Mouse (Mus musculus) retina, postnatal 7 days (tissue): Measurements from ENCODE around the gene Hoxd11.

Source experiments
- DNase-seq: peaks from one replicate; pipeline ENCODE4 v3.0.0-alpha.2; 2012; ENCODE audit warnings: low read depth, low spot score

Hoxd11 gene

DNA sequence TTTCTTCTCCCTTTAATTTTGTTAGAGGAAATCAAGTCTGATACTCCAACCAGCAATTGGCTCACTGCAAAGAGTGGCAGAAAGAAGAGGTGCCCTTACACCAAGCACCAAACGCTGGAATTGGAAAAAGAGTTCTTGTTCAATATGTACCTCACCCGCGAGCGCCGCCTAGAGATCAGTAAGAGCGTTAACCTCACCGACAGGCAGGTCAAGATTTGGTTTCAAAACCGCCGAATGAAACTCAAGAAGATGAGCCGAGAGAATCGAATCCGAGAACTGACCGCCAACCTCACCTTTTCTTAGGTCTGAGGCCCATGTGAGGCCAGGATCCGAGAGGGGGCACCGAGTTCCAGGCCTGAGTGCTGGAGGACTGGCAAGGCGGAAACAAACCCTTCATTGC is 14.7 kb downstream of the Hoxd11 start:
- DNase-seq: no peak

DNA sequence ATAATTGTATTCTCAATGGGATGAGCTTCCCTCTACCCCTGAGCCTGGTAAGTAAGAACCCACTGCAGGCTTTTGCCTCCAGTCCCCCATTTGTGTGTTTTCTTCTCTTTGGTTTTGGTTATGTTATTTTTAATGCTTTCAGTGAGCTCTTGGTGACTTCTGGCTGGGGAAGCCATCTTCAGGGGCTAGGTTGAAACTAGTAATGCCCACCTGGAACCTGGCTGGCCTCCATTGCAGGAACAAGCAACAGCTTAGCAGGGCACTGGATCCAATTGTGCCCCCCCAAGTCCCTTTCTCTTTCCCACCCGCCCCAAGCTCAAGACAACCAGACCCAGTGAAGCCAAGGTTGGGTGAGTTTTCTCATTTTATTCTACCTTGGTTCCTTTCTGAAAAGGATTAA is 16.0 kb downstream of the Hoxd11 start:
- no peak for DNase-seq

DNA sequence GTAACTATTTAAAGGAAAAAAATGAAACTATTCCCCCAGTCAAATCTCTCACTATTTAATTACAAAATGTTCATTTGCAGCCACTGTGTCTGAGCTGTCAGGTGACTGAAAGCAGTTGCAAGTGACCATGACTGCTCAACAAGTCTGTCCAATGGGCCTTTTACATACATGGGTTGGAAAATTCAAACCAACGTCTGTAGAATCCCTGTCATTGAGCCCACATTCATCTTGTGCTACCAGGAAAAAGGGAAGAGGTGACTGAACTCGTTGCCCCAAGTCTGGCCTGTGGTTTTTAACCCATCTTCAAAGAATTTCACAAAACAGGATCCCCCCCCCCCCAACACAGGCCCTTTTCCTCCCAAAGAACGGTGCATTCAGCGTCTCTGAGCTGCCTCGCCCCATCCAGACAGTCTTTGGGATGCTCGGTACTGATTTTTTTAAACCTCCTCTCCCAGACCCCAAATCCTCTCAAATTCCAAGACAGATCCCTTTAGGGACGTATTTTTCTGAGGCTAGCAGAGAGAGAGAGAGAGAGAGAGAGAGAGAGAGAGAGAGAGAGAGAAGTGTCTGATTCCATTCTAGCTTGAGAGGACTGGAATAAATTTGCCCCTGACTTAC is 16.6 kb downstream of the Hoxd11 start:
- DNase-seq: no peak

DNA sequence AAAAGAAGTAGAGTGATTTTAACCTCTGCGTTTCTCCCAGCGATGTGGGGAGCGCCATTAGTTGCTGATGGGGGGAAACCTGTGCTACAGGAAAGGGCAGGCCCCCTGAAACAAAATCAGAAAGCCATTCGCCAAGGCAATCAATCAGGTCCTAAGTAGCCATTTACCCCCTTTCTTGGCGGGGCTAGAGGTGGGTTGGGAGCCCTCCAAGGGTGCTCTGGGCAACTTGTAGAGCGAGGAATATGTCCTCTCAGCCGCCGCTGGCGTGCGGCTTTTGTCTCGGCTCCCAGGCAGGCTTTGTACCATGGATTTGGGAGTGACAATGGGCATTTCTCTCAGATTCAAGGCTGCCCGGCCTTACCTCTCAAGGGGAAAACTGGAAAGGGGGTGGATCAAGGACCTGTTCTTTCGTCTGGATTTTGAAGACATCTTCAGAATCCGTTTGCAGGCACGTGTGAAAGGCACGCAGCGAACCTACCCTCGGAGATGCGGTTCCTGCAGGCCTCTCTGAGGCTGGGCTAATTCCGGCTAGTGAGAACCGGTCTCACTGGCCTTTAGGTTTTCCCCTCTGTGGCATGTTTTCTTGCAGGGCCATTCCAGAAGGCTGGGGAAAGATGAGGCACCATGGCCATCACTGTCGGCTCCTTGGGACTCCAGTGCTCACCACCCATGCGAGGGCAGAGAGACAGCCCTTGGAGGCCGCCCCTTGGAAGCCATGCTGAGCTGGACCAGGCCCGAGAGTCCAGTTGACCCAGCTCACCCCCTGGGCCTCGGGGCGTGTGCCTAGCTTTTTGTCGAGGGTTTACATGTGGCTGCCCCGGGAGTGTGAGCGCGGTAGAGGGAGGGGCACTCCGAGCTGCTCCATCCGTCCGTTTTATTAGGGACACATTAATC is 17.3 kb downstream of the Hoxd11 start:
- DNase-seq: no peak

DNA sequence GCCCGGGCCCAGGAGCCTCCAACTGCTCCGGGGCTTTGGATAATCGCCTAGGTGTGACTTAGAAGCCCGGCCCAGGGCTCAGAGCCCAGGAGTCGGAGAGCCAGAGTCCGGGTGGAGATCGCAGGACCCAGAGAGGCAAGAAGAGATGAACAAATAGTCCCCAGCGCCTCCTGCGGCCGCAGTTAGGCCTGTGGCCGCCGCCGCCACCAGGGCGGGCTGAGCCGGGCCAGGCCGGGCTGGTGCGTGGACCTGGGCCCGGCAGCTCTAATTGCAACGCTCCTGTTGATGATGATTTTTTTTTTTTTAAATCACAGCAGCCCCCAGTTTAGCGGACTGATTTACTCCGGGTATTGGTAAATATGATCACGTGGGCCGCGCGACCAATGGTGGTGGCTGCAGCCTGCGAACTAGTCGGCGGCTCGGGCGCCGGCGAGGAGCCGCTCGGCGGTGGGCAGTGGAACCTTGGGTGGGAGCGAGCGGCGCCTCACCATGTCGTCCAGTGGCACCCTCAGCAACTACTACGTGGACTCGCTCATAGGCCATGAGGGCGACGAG is 18.3 kb downstream of the Hoxd11 start, which contains the start of gene Hoxd9:
Gene Hoxd9 (plus strand): TSS at position 161 of the 555 bp plus-strand sequence.
- DNase-seq: no peak

DNA sequence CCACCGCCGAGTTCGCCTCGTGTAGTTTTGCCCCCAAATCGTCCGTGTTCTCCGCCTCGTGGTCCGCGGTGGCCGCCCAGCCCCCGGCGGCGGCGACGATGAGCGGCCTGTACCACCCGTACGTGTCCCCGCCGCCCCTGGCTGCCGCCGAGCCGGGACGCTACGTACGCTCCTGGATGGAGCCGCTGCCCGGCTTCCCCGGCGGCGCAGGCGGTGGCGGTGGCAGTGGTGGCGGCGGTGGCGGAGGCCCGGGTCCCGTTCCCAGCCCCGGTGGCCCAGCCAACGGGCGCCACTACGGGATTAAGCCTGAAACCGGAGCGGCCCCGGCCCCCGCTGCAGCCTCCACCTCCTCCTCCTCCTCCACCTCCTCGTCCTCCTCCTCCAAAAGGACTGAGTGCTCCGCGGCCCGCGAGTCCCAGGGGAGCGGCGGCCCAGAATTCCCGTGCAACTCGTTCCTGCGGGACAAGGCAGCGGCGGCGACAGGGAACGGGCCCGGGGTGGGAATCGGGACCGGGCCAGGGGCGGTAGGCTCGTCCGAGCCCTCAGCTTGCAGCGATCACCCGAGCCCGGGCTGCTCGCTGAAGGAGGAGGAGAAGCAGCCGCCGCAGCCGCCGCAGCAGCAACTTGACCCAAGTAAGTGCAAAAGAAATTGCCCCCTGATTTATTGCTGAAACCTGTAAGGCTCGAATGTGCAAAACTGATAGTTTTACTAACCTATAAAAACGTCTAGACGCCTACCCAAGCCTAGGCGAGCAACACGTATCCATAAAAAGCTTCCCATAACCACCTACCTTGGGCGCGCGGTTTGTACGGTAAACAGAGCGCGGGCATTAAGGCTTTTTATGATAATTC is 19.1 kb downstream of the Hoxd11 start:
- no peak for DNase-seq

DNA sequence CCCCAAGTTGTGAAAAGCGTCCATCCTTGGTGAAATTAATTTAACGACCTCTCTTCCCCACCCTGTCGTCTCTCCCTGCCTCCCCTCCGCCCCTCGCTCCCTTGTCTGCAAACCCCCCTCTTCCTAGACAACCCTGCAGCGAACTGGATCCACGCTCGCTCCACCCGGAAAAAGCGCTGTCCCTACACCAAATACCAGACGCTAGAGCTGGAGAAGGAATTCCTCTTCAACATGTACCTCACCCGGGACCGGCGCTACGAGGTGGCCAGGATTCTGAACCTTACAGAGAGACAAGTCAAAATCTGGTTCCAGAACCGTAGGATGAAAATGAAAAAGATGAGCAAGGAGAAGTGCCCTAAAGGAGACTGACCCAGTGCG is 19.7 kb downstream of the Hoxd11 start:
- no peak for DNase-seq

DNA sequence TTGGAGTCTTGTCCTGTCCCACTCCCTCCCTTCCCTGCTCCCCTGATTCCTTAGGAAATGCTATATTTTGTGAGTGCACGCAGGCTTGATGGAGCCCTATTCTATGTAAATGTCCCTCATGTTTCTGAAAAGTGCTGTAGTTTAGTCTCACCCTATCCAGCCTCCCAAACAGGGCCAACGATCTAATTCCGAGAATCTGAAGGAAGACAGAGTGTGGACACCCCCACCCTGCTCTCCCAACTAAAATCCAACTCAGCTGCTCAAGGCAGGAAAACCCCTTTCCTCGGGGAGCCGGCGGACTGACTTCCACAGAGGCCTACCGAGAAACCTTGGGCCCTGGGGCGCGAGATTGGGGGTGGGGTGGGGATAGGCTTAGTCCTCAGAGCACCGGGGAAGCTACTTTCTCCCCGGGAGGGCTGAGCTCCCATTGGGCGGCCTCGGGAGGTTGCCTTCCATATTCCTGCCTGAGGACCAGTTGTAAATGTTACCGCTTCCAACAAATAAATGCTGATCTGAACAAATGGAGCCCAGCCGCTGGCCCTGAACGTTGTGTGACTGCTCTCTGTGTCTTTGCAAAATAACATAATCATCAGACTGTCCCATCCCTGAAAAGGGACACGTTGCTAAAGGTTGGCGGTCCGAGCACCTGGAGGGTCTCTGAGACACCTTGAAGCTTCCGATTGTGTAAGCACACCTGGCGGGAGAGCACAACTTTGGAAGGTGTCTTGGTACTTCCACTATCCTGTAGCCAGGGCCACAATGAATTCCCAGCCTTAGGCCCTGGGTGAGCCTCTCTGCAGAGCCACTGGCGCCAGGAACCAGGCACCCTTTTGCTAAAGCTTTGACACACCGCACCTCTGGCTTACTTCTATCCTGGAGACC is 20.5 kb downstream of the Hoxd11 start:
- no peak for DNase-seq

DNA sequence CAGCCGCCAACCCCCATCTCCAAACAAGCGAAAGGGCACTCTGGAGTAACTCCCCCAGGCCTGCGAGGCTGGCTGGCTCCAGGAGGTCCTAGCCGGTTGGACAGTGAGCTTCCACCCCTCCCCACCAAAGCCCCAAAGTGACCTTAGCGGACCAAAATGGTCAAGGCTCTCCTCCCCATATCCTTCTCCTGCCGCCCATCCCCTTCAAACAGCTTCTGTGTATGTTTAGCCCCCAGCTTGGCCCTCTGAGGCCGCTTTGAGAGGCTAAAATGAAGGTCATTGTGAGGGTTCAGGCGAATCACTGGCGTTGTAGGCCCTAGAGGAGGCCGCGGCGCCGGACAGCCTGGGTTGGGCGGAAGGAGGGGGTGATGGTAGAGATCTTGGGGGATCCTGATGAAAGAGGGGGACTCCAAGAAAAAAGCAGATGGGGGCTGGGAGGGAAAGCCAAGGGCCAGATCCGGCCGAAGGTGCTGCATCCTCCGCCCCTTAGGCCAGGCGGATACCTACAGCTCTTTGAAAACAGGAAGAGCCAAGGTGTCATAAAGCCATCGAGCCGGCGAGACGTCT is 21.3 kb downstream of the Hoxd11 start:
- DNase-seq: no peak

DNA sequence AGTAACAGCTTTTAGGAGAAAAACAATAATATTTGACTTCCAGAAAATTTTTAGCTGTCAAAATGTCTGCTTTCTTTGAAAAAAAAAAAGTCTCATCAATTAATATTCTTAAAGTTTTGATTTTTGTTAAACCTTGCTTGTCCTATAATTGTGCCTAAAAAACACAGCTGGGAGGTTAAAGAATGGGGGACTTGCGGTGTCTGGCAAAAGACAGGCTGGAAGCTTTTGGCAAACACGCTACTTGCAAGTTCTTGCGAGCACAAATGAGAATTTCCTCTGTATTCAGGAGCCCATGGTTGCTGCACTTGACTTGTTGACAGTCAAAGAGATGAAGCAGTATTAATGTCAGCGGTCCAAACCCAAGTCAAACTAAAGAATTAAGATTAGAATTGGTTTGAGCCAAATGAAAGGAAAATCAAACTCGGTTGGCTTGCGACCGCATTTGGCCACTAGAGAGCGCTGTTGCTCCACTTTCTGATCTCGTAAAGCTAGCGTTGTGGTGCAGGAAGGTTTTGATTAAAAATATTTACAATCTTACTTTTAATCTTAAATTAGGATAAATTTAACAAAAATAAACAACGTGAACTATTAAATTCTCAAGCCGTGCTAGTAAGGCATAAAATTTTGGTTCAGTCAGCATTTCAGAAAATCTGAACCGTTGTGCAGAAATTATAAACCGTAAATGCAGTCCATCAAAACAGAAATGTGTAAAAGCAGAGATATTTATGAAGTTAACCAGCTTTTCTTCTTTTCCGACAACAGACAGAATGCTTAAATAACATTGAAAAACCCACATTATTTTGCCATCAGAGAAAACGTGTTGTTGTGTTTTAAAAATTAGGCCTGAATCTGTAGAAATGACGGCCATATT is 22.8 kb downstream of the Hoxd11 start:
- peak; percentile 65 for DNase-seq

DNA sequence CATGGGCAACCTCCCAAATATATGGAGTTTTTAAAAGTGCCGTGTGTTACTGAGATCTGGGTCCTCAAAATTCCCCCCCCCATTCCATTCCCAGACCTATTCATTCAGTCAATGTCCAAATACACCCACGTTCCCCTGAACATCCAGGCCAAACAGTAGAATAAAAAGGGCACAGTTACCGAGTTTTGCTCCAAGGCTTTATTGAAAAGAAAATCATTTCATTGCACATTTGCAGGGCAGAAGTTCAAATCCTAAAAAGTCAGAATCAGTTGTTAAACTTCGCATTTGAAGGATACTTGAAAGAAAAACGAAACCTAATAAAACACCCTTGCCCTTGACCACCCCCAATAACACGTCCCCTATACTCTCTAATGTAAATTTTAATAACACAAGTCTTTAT is 23.5 kb downstream of the Hoxd11 start:
- DNase-seq: no peak

DNA sequence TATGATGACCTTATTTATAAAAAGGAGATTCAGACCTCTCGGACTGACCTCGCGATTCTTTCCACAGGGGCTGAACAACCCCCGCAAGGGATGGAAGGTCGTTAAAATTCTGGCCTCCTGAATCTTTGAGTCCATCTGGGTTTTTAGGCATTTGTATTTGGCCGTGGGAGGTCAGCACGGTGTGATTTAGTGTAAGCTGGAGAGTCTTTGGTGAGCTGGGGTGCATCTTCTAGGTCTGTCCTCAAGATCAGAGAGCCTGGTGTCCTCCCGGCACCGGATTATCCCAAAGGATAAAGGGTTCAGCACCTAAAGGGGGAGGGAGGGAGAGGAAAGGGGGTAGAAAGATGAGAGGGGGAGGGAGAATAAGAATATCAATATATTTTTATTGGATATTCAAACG is 24.0 kb downstream of the Hoxd11 start:
- DNase-seq: no peak

DNA sequence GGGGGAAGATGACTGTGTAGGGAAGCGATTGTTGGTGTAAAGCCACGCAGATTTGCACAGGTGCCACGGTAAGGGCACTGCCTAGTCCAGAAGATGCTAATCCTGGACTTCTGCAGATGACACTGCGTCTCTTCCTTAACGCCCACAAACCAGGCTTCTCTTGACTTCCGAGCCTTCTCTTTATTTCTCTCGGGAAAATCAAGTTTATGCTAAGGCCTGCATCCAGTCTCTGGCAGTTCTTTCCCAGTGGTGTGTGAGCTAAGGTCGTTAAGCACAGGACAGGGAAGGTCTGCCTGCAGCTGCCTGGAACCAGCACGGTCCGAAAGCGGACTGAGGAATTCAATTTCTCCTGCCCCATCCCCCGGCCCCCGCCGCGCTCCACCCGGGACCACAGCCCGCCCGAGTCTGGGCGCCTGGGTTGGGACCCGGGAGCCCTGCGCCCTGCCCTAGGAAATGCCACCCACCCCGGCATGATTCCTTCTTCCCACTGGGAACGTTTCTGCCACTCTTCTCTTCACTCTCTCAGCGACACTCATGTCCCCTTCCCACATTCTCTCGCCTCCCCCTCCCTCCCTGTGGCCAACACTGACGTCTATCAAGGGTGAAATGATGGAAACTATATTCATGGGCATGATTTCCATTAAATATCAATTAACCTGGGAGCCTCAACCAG is 24.5 kb downstream of the Hoxd11 start:
- DNase-seq: no peak

DNA sequence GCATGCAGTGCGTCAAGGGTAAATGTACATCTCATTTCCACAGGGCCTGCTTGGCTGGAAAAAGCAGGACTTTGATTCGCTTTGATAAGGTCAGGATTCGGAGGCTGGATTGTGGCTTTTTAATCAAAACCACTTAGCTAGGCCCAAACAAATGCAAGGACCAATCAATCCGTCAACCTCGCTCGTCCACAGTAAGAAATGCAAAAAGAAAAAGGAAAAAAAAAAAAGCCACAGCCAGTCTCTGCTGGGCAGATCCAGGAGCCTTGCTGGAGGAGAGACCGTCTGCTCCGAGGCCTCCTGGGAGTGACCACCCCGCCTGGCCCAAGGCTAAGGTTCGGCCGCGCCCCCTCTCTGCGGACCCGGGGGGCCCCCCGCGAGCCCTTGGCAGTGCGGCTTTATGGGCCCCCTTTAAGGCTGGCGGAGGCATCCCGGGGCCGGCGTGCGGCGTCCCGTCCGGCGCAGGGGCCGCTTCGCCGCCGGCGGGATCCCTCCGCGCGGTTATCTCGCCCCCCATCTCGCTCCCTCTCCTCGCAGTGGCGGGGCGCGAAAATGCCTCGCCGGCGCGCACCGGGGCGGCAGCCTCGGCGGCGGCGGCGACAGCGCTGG is 25.1 kb downstream of the Hoxd11 start, which contains the start of gene Hoxd8:
Gene Hoxd8 (plus strand): TSS at position 223 of the 606 bp plus-strand sequence.
- DNase-seq: no peak

DNA sequence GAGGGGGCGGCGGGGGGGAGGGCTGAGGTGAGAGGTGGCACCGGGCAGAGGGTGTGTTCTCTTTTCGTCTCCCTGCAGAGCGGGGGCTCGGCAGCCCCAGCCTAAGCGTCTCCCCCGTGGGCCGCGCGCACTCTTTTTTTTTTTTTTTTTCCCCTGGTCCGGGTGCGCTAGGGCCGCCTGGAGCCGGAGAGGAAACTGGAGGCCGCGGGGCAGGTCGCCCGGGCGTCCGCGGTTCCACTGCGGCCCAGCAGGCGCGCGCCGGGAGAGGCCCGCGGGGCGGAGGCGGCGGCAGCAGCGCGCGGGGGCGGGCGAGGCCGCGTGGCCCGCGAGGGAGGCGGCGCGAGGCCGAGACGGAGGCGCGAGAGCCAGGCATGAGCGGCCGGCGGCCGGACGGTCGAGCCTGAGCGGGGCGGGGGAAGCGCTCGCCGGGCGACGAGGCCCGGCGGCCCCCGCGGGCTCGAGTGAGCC is 25.7 kb downstream of the Hoxd11 start:
- no peak for DNase-seq

DNA sequence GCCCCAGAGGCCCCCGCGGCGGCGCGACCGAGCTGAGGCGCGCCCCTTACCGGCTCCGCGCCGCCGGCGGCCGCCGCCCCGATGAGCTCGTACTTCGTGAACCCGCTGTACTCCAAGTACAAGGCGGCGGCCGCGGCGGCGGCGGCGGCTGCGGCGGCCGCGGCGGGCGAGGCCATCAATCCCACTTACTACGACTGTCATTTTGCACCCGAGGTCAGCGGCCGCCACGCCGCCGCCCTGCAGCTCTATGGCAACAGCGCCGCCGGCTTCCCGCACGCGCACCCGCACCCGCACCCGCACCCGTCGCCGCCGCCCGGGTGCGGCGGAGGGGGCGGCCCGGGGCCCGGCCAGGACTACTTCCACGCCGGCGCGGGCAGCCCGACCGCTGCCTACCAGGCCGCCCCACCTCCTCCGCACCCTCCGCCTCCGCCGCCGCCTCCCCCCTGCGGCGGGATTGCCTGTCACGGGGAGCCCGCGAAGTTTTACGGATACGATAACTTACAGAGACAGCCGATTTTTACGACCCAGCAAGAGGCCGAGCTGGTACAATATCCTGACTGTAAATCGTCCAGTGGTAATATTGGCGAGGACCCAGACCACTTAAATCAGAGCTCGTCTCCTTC is 26.2 kb downstream of the Hoxd11 start:
- DNase-seq: no peak

DNA sequence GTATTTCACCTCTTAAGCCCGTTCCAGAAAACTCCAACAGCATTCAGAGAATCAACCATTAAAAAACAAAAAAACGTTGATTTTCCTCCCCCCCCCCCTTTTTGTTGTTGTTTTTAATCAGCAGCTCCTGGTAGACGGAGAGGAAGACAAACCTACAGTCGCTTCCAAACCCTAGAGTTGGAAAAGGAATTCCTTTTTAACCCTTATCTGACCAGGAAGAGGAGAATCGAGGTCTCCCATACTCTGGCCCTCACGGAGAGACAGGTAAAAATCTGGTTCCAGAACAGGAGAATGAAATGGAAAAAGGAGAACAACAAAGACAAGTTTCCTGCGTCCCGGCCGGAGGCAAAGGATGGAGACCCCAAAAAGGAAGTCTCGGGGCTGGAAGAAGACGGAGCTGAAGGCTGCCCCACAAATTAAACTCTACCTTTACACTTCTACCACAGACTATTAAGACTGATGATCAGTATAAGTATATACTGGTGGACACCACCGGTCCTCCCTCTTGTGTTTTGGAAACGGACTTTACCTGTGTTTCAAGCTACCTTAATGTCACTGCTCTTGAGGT is 27.1 kb downstream of the Hoxd11 start:
- no peak for DNase-seq

DNA sequence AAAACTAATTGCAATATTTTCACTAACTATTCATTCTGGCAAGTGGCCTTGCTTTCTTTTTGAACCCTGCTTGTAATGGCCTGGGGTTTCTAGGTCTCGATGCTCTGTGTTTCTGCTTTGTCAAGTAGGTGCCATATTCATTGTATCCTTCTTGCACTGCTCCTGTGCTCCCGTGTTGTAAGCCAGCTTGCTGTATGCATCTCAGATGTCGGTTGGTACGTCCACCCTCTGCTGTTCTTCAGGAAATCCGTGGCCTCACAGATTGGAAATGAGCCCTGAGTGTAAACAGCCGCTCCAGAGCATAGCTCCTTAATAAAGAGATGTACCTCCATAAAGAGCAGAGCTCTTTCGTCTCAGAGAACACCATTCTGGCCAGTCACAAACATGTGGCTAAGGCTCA is 28.2 kb downstream of the Hoxd11 start:
- no peak for DNase-seq
